Mouse (Mus musculus): ENCODE data around the gene Ccnjl. TPM values are rescaled to one million over a fixed set of nuclear protein-coding genes. Genes with fewer than 3 reads are reported as not detected.

Ccnjl gene
- total and polyA plus RNA-seq, 2 experiments: 0.09 to 0.10 TPM

DNA sequence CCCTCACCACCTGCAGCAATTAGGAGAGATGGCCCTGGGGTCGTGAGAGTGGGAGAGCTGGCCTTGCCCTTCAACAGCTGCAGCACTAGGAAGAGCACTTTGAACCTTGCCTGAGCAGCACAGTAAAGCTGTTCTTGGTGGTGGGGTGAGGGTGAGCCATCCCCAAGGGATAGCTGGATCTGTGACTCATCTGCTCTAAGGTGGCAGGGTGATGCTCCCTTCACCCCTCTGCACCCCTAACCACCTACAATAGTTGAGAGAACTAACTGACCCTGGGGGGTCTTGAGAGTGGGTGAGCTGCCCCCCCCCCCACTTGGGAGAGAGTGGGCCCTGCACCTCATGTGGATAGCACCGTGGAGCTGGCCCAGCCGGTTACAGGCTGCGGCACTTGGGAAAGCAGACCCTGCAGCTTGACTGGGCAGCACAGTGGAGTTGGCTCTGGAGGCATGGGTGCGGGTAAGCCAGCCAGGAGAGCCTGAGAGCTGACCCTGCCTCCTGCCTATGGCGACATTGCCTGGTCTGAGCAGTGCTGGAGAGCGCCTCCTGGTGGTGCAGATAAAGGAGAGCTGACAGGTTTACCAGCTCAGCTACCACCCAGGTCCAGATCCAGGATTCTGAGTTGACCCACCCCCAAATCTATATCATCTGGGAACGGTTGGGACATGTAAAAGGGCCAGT lies 12.1 kb upstream of the Ccnjl start:
- WGBS: 49% methylated on average over 8 of the region's 8 CpGs
- no peak overlapping the region for H3K4me3 ChIP-seq (ENCODE audit: insufficient read depth, low read depth, low read length)

DNA sequence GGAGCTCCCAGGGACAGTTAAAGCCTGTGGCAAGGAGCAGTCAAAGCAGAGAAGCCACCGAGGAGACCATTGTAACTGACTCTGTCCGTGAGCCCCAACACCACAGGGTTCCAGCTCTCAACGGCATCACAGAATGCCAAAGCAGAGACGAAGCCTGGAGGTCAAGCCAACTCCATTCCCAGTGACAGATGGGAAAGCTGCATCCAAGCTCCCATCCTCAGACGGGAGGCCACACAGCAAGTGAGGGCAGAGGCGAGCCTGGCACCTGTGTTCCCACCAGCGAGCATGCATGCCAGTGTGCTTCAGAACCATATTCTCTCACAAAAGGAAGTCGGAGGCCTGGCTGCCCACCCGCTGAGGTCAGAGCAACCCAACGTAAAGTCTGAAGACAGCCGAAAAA lies 10.9 kb upstream of the Ccnjl start:
- Histone ChIP-seq H3K27me3 (ENCODE audit: control insufficient read depth, insufficient read depth, low read length) (no peaks in the 10 kb centered on the region), H3K79me2 (ENCODE audit: control insufficient read depth, insufficient read depth, low read length) (no peaks in the 10 kb centered on the region), H3K36me3 (ENCODE audit: control insufficient read depth, insufficient read depth, low read length) (no peaks in the 10 kb centered on the region), H3K9ac (ENCODE audit: low read depth, low read length) (no peak overlapping the region), H3K27ac (replicated peaks; ENCODE audit: insufficient read depth, low read depth, low read length) (no peak overlapping the region), H3K4me3 (ENCODE audit: insufficient read depth, low read depth, low read length) (no peak overlapping the region), H3K4me1 (ENCODE audit: control insufficient read depth, insufficient read depth, low read length) (no peaks in the 10 kb centered on the region)
- DNase-seq (ENCODE audit: extremely low read depth, low read depth, low spot score): no peak
- WGBS: 92% methylated on average over 11 of the region's 11 CpGs
- TF ChIP-seq CTCF (IDR thresholded peaks at IDR 0.05; ENCODE audit: low read depth, low read length) (no peak), POLR2A (IDR thresholded peaks at IDR 0.05; ENCODE audit: extremely low read depth, insufficient read depth, low read length) (no peak)

More for the DNA sequence above, 12.1 kb upstream of the Ccnjl start:
- no peaks in the 10 kb centered on the region for H3K4me1 ChIP-seq (ENCODE audit: control insufficient read depth, insufficient read depth, low read length)
- peak; percentile 4 for DNase-seq (ENCODE audit: extremely low read depth, low read depth, low spot score)
- no peak overlapping the region for H3K27ac ChIP-seq (replicated peaks; ENCODE audit: insufficient read depth, low read depth, low read length)
- no peaks in the 10 kb centered on the region for H3K79me2 ChIP-seq (ENCODE audit: control insufficient read depth, insufficient read depth, low read length)
- TF ChIP-seq CTCF (IDR thresholded peaks at IDR 0.05; ENCODE audit: low read depth, low read length): peak; percentile 65
- TF ChIP-seq POLR2A (IDR thresholded peaks at IDR 0.05; ENCODE audit: extremely low read depth, insufficient read depth, low read length): no peak
- no peaks in the 10 kb centered on the region for H3K36me3 ChIP-seq (ENCODE audit: control insufficient read depth, insufficient read depth, low read length)
- H3K9ac ChIP-seq (ENCODE audit: low read depth, low read length): no peak overlapping the region
- H3K27me3 ChIP-seq (ENCODE audit: control insufficient read depth, insufficient read depth, low read length): no peaks in the 10 kb centered on the region

DNA sequence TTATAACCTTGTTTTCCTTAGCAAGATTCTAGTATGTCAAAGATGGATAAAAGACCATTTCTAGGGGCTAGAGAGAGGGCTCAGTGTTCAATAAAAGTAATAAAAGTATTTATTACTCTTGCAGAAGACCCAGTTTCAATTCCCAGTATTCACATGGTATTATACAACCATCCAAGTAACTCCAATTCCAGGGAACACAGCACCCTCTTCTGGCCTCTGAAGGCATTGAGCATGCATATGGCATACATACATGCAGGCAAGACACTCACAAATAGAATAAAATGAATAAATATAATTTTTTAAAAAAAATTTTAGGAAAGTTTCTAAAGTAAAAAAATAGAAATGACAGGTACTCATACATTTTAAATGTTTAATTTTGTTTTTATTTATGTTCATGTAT lies 10.5 kb upstream of the Ccnjl start:
- H3K27ac ChIP-seq (replicated peaks; ENCODE audit: insufficient read depth, low read depth, low read length): no peak overlapping the region
- no peak overlapping the region for H3K4me3 ChIP-seq (ENCODE audit: insufficient read depth, low read depth, low read length)
- TF ChIP-seq POLR2A (IDR thresholded peaks at IDR 0.05; ENCODE audit: extremely low read depth, insufficient read depth, low read length): no peak
- no peak for TF ChIP-seq CTCF (IDR thresholded peaks at IDR 0.05; ENCODE audit: low read depth, low read length)
- H3K36me3 ChIP-seq (ENCODE audit: control insufficient read depth, insufficient read depth, low read length): no peaks in the 10 kb centered on the region
- no peaks in the 10 kb centered on the region for H3K79me2 ChIP-seq (ENCODE audit: control insufficient read depth, insufficient read depth, low read length)
- H3K4me1 ChIP-seq (ENCODE audit: control insufficient read depth, insufficient read depth, low read length): no peaks in the 10 kb centered on the region
- DNase-seq (ENCODE audit: extremely low read depth, low read depth, low spot score): no peak
- no peaks in the 10 kb centered on the region for H3K27me3 ChIP-seq (ENCODE audit: control insufficient read depth, insufficient read depth, low read length)
- H3K9ac ChIP-seq (ENCODE audit: low read depth, low read length): no peak overlapping the region

DNA sequence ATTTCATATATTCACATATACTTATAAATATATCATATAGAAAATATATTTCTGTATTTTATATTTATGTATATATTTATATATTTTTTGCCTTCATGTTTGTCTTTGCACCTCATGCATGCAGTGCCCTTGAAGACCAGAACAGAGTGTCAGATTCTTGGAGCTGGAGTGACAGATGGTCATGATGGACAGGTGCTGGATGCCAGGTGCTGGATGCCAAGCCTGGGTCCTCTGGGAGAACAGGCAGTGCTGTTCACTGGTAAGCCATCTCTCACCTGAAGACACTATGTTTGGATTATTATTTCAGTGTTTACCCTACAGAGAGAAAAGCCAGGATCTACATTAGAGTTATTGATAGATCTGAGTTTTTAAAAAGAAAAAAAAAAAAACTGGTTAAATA lies 9.8 kb upstream of the Ccnjl start:
- Histone ChIP-seq H3K4me1 (ENCODE audit: control insufficient read depth, insufficient read depth, low read length) (no peaks in the 10 kb centered on the region), H3K79me2 (ENCODE audit: control insufficient read depth, insufficient read depth, low read length) (no peaks in the 10 kb centered on the region), H3K9ac (ENCODE audit: low read depth, low read length) (no peak overlapping the region), H3K27ac (replicated peaks; ENCODE audit: insufficient read depth, low read depth, low read length) (no peak overlapping the region), H3K4me3 (ENCODE audit: insufficient read depth, low read depth, low read length) (no peak overlapping the region), H3K27me3 (ENCODE audit: control insufficient read depth, insufficient read depth, low read length) (no peaks in the 10 kb centered on the region), H3K36me3 (ENCODE audit: control insufficient read depth, insufficient read depth, low read length) (no peaks in the 10 kb centered on the region)
- no peak for TF ChIP-seq POLR2A (IDR thresholded peaks at IDR 0.05; ENCODE audit: extremely low read depth, insufficient read depth, low read length)
- TF ChIP-seq CTCF (IDR thresholded peaks at IDR 0.05; ENCODE audit: low read depth, low read length): no peak
- DNase-seq (ENCODE audit: extremely low read depth, low read depth, low spot score): no peak

DNA sequence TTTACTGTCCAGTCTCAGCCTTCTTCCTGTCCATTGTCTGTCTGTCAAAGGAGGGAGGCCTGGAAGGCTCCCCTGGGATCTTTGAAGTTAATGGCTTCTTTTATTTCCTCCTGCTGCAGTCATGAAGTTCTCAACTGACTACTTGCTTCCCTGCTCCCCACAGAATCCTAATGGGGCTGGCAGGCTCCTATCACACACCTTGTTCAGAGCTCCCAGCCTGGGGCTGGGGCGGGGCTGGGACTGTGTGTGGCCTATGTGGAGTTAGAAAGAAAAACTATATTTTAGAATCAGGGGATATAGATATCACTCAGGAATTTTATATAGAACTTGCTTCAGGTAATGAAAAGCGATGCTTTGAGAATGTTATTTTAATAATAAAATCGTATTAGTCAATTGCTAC lies 8.1 kb upstream of the Ccnjl start:
- Histone ChIP-seq H3K4me1 (ENCODE audit: control insufficient read depth, insufficient read depth, low read length) (no peaks in the 10 kb centered on the region), H3K79me2 (ENCODE audit: control insufficient read depth, insufficient read depth, low read length) (no peaks in the 10 kb centered on the region), H3K4me3 (ENCODE audit: insufficient read depth, low read depth, low read length) (no peak overlapping the region), H3K36me3 (ENCODE audit: control insufficient read depth, insufficient read depth, low read length) (no peaks in the 10 kb centered on the region), H3K27me3 (ENCODE audit: control insufficient read depth, insufficient read depth, low read length) (no peaks in the 10 kb centered on the region), H3K9ac (ENCODE audit: low read depth, low read length) (no peak overlapping the region), H3K27ac (replicated peaks; ENCODE audit: insufficient read depth, low read depth, low read length) (no peak overlapping the region)
- TF ChIP-seq POLR2A (IDR thresholded peaks at IDR 0.05; ENCODE audit: extremely low read depth, insufficient read depth, low read length): no peak
- no peak for TF ChIP-seq CTCF (IDR thresholded peaks at IDR 0.05; ENCODE audit: low read depth, low read length)
- no peak for DNase-seq (ENCODE audit: extremely low read depth, low read depth, low spot score)
- WGBS: 94% methylated on average over 3 of the region's 3 CpGs

DNA sequence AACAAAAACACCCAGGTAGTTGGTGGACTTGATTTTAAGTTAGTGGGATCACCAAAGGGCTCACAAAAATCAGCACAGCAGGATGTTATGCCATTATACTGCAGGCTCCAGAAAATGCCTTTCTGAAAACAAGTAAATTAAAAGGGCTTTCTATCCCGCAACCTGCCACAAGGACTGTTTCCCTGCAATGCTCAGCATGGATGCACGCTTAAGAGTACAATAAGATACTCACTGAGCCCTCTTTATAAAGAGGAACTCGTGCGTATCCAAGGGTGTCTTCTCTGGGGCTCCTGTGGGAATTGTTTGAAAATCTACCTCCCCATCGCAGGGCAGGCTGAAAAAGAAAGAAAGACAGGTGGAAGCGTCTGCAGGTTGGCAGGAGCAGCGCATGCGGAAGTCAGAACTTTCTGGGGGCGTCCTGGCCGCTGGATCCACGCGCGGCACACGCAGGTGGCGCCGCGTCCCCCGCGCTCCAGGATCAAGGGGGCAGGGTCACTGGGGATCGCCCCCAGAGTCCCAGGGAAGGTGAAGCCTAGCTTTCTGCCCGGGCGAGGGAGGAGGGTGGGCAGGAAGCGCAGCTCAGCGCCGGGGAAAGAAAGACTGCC lies 404 bp upstream of the Ccnjl start:
- 11% methylated on average over 25 of the region's 25 CpGs for WGBS
- H3K27ac ChIP-seq (replicated peaks; ENCODE audit: insufficient read depth, low read depth, low read length): no peak overlapping the region

More for the DNA sequence above, 404 bp upstream of the Ccnjl start:
- no peak for TF ChIP-seq CTCF (IDR thresholded peaks at IDR 0.05; ENCODE audit: low read depth, low read length)
- TF ChIP-seq POLR2A (IDR thresholded peaks at IDR 0.05; ENCODE audit: extremely low read depth, insufficient read depth, low read length): no peak
- no peaks in the 10 kb centered on the region for H3K79me2 ChIP-seq (ENCODE audit: control insufficient read depth, insufficient read depth, low read length)
- H3K4me3 ChIP-seq (ENCODE audit: insufficient read depth, low read depth, low read length): peak overlapping the region; percentile 79
- no peak for DNase-seq (ENCODE audit: extremely low read depth, low read depth, low spot score)
- peak overlapping the region; percentile 63 for H3K9ac ChIP-seq (ENCODE audit: low read depth, low read length)
- H3K4me1 ChIP-seq (ENCODE audit: control insufficient read depth, insufficient read depth, low read length): peaks cover 1% of the 10 kb centered on the region; the same call in 1 of the 2 replicates
- H3K27me3 ChIP-seq (ENCODE audit: control insufficient read depth, insufficient read depth, low read length): peaks cover 9% of the 10 kb centered on the region
- no peaks in the 10 kb centered on the region for H3K36me3 ChIP-seq (ENCODE audit: control insufficient read depth, insufficient read depth, low read length)
